Mouse (Mus musculus): ENCODE results near the gene Snrnp70.

Gene Snrnp70

DNA sequence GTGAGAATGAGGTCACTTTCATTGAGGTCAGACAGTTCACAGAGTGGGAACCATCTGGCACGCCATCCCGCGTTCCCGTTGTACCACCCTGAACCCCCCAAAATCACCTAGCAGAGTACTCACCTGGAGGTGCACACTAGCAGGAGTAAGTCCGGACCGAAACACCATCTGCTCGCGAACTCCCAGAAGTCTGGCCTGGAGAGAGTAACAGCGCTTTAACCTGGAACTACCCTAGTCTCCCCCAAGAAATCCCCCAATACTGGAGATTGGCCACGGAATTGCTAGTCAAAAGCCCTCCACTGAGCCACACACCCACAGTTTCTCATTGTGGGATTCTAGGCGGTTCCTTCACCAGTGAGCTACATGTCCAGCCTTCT, 55.5 kb downstream of the Snrnp70 start:
- H3K4me1 ChIP-seq (replicated peaks; ENCODE audit: low read depth, low read length): peaks cover 77% of the 10 kb centered on the region
- H3K36me3 ChIP-seq (ENCODE audit: insufficient read depth, low read length): peaks cover 5% of the 10 kb centered on the region; the same call in 1 of the 2 replicates
- peaks cover 3% of the 10 kb centered on the region; the same call in 1 of the 2 replicates for H3K27me3 ChIP-seq (ENCODE audit: insufficient read depth, low read length)
- no peak for TF ChIP-seq POU5F1 (IDR thresholded peaks at IDR 0.05; ENCODE audit: borderline replicate concordance, low read length)
- no peak for TF ChIP-seq CTCF (conservative IDR thresholded peaks at IDR 0.05; ENCODE audit: low read length)
- no peak for TF ChIP-seq NANOG (IDR thresholded peaks at IDR 0.05; ENCODE audit: borderline replicate concordance, low read length)
- peak overlapping the region; percentile 79 for H3K4me3 ChIP-seq (replicated peaks; ENCODE audit: low read length)
- peaks cover 8% of the 10 kb centered on the region; the same call in 1 of the 2 replicates for H3K9me3 ChIP-seq (ENCODE audit: low read length)

DNA sequence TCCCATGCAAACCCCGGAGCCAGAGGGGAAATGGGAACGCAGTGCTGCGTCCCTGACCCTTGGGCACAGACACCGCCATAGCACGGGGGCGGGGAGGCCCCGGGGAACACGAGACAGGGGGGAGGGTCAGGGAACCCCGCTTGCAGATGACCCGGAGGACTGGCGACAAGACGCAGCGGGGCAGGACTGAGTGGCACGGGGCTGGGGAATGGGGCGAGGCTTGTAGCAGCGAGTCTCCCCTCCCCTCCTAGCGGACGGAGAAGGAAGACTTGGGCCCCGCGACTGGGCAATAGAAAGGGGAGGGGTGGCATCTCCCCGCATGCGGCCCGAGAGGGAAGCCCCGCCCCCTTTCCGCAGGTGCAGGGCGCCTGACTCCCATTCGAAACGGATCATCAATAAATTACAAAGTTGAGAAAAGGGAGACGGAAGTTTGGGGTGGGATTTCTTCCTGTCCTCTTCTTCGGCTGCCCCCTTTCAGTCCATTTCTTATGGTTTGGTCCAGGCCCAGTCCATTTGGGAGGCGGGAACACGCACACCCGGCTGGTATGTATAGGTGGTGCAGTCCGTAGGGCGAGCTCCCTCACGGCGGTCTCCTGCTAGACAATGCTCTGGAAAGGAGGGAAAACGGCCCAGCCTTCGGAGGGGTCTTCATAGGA, 56.0 kb downstream of the Snrnp70 start:
- Histone ChIP-seq H3K27me3 (ENCODE audit: insufficient read depth, low read length) (peaks cover 3% of the 10 kb centered on the region; the same call in 1 of the 2 replicates), H3K9me3 (ENCODE audit: low read length) (peaks cover 8% of the 10 kb centered on the region; the same call in 1 of the 2 replicates), H3K4me3 (replicated peaks; ENCODE audit: low read length) (peak overlapping the region; percentile 79), H3K36me3 (ENCODE audit: insufficient read depth, low read length) (peaks cover 5% of the 10 kb centered on the region; the same call in 1 of the 2 replicates), H3K4me1 (replicated peaks; ENCODE audit: low read depth, low read length) (peaks cover 82% of the 10 kb centered on the region)
- TF ChIP-seq POU5F1 (IDR thresholded peaks at IDR 0.05; ENCODE audit: borderline replicate concordance, low read length): no peak
- no peak for TF ChIP-seq NANOG (IDR thresholded peaks at IDR 0.05; ENCODE audit: borderline replicate concordance, low read length)
- TF ChIP-seq CTCF (conservative IDR thresholded peaks at IDR 0.05; ENCODE audit: low read length): no peak

DNA sequence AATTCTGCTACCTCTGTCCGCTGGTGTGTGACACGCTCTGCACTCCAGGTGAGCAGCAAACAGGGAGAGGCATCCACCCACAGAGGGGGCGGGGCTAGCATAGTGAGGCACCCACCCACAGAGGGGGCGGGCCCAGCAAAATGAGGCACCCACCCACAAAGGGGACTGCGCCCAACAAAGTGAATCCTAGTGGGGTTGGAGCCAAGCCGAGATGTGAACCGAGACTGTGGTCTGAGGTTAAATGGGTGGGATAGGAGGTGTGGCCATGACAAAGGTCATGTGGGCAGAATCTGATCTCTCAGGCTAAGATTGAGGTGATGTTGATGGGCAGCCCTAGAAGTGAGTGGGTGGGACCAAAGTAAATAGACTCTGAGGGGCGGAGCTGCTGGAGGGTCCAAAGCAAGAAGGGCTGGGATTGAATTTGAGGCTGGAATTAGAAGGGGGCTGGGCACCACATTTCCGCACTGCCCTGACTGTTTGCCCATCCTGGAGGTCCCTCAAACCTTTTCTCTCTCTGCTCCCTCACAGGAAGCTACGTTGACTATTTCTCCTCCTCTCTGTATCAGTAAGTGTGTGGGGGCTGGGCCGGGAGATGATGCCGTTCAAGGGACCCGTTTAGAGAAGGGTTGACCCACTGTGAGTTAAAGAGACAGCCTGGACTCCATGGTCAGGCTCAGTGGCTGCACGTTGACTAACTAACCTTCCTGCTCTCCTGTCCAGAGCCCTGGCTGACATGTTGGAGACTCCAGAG, 57.2 kb downstream of the Snrnp70 start:
- H3K36me3 ChIP-seq (ENCODE audit: insufficient read depth, low read length): peaks cover 5% of the 10 kb centered on the region; the same call in 1 of the 2 replicates
- TF ChIP-seq NANOG (IDR thresholded peaks at IDR 0.05; ENCODE audit: borderline replicate concordance, low read length) (no peak), CTCF (conservative IDR thresholded peaks at IDR 0.05; ENCODE audit: low read length) (no peak), POU5F1 (IDR thresholded peaks at IDR 0.05; ENCODE audit: borderline replicate concordance, low read length) (no peak)
- peaks cover 84% of the 10 kb centered on the region for H3K4me1 ChIP-seq (replicated peaks; ENCODE audit: low read depth, low read length)
- H3K4me3 ChIP-seq (replicated peaks; ENCODE audit: low read length): peak overlapping the region; percentile 79
- H3K27me3 ChIP-seq (ENCODE audit: insufficient read depth, low read length): peaks cover 3% of the 10 kb centered on the region; the same call in 1 of the 2 replicates
- H3K9me3 ChIP-seq (ENCODE audit: low read length): peaks cover 8% of the 10 kb centered on the region; the same call in 1 of the 2 replicates

DNA sequence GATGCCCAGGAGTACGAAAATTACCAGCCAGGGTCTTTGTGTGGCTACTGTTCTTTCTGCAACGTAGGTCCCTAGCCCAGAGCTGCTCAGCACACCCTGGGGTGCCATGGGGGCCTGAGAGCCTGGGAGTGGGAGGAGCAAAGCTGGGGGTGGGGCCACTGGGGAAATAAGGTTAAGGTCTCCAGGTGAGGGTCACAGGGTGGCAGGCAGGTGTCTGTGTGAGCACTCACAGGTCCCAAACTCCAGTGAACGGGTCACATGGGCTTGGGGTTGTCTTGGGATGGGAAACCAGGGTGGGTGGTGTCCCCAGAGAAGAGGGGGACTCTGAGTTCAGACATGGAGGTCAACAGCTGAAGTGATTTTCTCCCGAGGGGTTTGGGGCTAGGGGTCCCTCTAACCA, 58.1 kb downstream of the Snrnp70 start:
- Histone ChIP-seq H3K4me1 (replicated peaks; ENCODE audit: low read depth, low read length) (peaks cover 80% of the 10 kb centered on the region), H3K27me3 (ENCODE audit: insufficient read depth, low read length) (peaks cover 3% of the 10 kb centered on the region; the same call in 1 of the 2 replicates), H3K9me3 (ENCODE audit: low read length) (peaks cover 8% of the 10 kb centered on the region; the same call in 1 of the 2 replicates), H3K36me3 (ENCODE audit: insufficient read depth, low read length) (peaks cover 5% of the 10 kb centered on the region; the same call in 1 of the 2 replicates), H3K4me3 (replicated peaks; ENCODE audit: low read length) (peak overlapping the region; percentile 39; the same call in 1 of the 2 replicates)
- TF ChIP-seq NANOG (IDR thresholded peaks at IDR 0.05; ENCODE audit: borderline replicate concordance, low read length): no peak
- TF ChIP-seq CTCF (conservative IDR thresholded peaks at IDR 0.05; ENCODE audit: low read length): no peak
- no peak for TF ChIP-seq POU5F1 (IDR thresholded peaks at IDR 0.05; ENCODE audit: borderline replicate concordance, low read length)

DNA sequence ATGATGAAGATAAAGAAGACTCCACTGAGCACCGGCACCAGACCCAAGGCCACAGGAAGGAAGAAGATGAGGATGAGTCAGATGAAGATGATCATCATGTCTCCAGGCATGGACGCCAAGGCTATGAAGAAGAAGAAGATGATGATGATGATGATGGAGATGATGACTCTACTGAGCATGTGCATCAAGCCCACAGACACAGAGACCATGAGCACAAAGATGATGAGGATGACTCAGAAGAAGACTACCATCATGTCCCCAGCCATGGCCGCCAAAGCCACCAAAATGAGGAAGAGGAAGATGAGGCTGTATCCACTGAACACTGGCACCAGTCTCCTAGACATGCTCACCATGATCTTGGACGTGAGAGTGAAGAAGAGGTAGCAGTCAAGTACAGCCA, 59.2 kb downstream of the Snrnp70 start:
- TF ChIP-seq CTCF (conservative IDR thresholded peaks at IDR 0.05; ENCODE audit: low read length): no peak
- peaks cover 8% of the 10 kb centered on the region; the same call in 1 of the 2 replicates for H3K9me3 ChIP-seq (ENCODE audit: low read length)
- peaks cover 3% of the 10 kb centered on the region; the same call in 1 of the 2 replicates for H3K27me3 ChIP-seq (ENCODE audit: insufficient read depth, low read length)
- H3K4me1 ChIP-seq (replicated peaks; ENCODE audit: low read depth, low read length): peaks cover 80% of the 10 kb centered on the region
- no peak overlapping the region for H3K4me3 ChIP-seq (replicated peaks; ENCODE audit: low read length)
- peaks cover 9% of the 10 kb centered on the region; the same call in 1 of the 2 replicates for H3K36me3 ChIP-seq (ENCODE audit: insufficient read depth, low read length)

DNA sequence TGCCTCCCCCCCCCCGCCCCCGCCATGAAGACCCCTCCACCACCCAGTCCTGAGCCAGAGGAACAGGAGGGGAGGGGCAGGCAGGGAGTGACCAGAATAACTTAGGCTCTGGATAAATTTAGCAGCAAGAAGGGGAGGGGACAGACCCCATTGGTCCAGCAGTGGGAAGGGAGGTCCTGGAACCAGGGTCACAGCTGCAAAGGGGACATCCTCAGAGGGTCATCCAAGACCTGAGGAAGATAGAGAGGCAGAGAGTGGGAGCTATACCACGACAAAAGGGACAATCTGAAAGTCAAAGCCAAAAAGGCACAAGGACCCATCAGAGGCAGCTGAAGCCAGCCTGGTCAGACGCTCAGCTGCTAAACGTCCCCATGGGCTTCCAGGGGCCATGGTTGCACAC, 60.5 kb downstream of the Snrnp70 start, which contains the start of gene Hrc:
Gene Hrc (plus strand): TSS at position 235 of the 400 bp plus-strand sequence.
- H3K27me3 ChIP-seq (ENCODE audit: insufficient read depth, low read length): peaks cover 3% of the 10 kb centered on the region; the same call in 1 of the 2 replicates
- peak within 1 kb of the TSS; percentile 90; the same call in 1 of the 2 replicates for H3K4me3 ChIP-seq (replicated peaks; ENCODE audit: low read length)
- peaks cover 76% of the 10 kb centered on the region for H3K4me1 ChIP-seq (replicated peaks; ENCODE audit: low read depth, low read length)
- no peak for TF ChIP-seq POU5F1 (IDR thresholded peaks at IDR 0.05; ENCODE audit: borderline replicate concordance, low read length)
- peaks cover 8% of the 10 kb centered on the region; the same call in 1 of the 2 replicates for H3K9me3 ChIP-seq (ENCODE audit: low read length)
- peaks cover 14% of the 10 kb centered on the region for H3K36me3 ChIP-seq (ENCODE audit: insufficient read depth, low read length)

DNA sequence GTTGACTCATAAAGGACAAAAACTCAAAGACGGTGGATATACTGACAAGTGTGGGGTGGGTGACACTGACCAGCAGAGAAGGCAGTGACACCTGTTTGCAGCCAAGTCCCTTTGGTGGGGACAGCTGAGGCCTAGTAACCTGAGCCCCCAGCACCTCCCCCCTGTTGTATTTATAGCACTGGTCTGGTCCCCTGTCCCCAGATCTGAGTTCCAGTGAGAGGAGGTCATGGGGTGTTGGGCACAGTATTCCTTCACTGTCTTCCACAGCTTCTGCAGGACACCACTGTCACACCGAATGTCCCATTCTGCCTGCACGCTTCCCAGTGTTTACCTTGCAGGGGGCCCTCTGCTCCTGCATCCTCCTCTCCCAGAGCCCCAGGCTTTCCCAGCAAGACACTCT, 60.9 kb downstream of the Snrnp70 start:
- Histone ChIP-seq H3K9me3 (ENCODE audit: low read length) (peaks cover 8% of the 10 kb centered on the region; the same call in 1 of the 2 replicates), H3K4me3 (replicated peaks; ENCODE audit: low read length) (no peak overlapping the region), H3K4me1 (replicated peaks; ENCODE audit: low read depth, low read length) (peaks cover 72% of the 10 kb centered on the region), H3K36me3 (ENCODE audit: insufficient read depth, low read length) (peaks cover 13% of the 10 kb centered on the region), H3K27me3 (ENCODE audit: insufficient read depth, low read length) (peaks cover 3% of the 10 kb centered on the region; the same call in 1 of the 2 replicates)
- TF ChIP-seq CTCF (conservative IDR thresholded peaks at IDR 0.05; ENCODE audit: low read length): no peak

DNA sequence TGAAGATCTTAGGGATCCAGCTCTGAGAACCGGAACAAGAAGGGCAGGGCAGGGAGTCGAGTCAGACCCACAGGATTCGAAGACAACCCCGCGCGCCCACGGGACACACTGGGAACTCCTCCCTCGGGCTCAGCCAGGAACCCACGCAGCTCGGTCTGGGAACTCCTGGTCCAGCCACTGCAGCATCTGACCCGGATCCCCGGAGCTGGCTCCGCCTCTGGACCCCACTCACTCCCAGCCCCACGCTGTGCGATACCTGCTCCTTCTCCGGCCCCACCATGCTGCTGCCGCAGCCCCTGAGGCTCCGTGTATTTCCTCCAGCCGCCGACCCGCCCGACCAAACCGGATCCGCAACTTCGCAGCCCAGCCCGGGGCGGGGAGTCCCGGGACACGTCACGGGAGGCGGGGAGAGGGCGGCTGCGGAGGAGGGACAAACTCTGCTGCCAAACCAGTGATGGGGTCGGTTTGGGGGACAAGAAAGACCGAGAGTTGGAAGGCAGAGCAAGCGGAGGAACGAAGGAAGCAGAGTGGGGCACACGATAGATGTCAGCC, 62.0 kb downstream of the Snrnp70 start, which contains the start of gene Trpm4:
Gene Trpm4 (minus strand): TSS at position 350 of the 552 bp plus-strand sequence.
- no peak for TF ChIP-seq CTCF (conservative IDR thresholded peaks at IDR 0.05; ENCODE audit: low read length)
- Histone ChIP-seq H3K4me3 (replicated peaks; ENCODE audit: low read length) (peak within 1 kb of the TSS; percentile 90), H3K27me3 (ENCODE audit: insufficient read depth, low read length) (peaks cover 3% of the 10 kb centered on the region; the same call in 1 of the 2 replicates), H3K4me1 (replicated peaks; ENCODE audit: low read depth, low read length) (peaks cover 61% of the 10 kb centered on the region), H3K9me3 (ENCODE audit: low read length) (no peaks in the 10 kb centered on the region), H3K36me3 (ENCODE audit: insufficient read depth, low read length) (peaks cover 20% of the 10 kb centered on the region)
